Mouse (Mus musculus) v-Abl transformed pro-B cells (cell line): ENCODE data around the gene Atrip.

Experiments used
- in situ Hi-C, 2 experiments: fragments of 400-800 bp; cut with MboI; formaldehyde crosslinking; loops; one replicate each; pipeline ENCODE4 v1.15.1; 2025; ENCODE audit not compliant: unreplicated experiment in 2 of 2

Gene Atrip

DNA sequence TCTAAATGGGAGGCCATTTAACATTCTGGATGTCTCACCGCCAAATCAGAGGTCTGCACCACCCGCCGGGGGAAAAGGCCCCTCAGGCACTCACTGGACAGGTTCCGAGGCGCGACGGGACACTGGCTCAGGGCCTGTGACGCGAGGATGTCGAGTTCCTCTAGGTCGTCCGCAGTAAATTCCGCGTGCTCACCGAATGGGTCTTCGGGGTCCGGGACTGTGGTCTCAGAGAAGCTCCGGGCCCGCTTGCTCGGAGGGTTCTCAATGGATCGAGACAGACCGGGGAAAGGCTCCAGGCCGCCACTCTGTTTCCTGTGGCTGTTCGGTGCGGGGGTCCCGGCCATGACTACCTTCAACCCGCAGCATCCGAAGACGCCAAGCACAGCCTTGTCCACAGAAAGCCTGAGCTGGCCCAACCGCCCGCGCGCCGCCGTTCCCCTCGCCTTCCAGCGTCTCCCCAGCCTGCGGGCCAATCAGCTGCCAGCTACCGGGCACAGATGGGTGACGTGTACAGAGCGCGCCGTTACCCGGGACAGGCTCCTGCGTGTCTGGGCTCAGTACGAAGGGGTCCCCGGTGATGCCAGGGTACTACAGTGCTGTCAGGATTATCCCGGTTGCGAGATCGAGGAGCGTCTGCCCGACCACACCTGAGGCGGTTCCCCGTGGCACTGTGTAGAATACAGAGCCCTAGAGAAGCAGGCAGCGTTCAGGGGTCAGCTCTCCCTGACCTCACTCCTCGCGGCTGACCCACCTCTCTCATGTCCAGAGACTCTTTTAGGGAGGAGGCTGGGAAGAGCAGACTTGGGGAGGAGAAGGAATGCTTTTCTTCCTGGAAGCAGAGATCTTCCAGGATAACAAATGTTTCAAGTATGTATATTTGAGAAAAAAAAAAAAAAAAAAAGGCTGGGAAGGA lies at the start of gene Atrip:
Gene Atrip, minus strand, starts transcription at position 464 of the 913 bp plus-strand sequence.
- in situ Hi-C loops = no loop called here

- in situ Hi-C loops = loop anchor here (5.0 to 25.0 kb wide), 5 partner anchors 76 to 964 kb away; no protein-coding TSS in a partner anchor
Observed at GRCm38 (mm10) chr9:109123266-109123665, 49.3 kb upstream of the Atrip start.

DNA sequence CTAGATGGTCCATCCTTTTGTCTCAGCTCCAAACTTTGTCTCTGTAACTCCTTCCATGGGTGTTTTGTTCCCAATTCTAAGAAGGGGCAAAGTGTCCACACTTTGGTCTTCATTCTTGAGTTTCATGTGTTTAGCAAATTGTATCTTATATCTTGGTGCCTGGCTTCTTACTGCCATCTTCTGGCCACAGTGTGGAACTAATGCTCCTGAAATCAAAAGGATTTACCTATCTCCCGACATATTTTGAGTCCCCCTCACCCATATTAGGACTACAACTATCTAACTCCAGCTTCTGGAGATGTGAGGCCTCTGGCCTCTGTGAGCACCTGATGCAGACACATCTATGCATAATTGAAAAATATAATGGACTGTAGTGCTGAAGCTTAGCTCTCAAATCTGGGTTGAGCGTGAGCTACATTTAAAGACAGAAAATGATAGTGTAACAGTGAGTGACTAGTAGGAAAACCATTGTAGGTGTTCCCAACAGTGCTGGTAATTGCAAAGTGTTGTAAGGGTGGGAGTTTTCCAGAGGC lies 48.7 kb upstream of the Atrip start:
- in situ Hi-C loops = loop anchor here (5.0 to 25.0 kb wide), 5 partner anchors 75 to 965 kb away; no protein-coding TSS in a partner anchor

DNA sequence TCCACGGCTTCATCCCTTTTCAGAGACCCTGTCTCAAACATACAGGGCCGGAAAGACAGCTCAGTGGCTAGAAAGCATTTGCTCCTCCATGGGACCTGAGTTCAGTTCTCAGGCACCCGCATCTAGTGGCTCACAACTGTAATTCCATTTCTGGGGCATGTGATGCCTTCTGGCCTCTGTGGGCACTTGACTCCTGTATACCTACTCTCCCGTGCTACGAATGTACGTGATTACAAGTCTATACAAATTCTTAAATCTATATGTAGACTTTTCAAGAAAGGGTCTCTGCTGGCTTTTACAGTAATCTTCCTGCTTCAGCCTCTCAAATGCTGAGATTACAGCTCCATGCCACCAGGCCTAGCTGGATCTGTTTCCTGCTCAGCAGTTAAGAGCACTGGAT lies 47.0 kb upstream of the Atrip start:
- in situ Hi-C loops = loop anchor here (5.0 to 25.0 kb wide), 5 partner anchors 74 to 966 kb away; no protein-coding TSS in a partner anchor

GRCm38 (mm10) chr9:109119571-109119970 lies 45.6 kb upstream of the Atrip start:
- in situ Hi-C loops = loop anchor here in 1 of 2 experiments (5.0 to 25.0 kb wide), 2 partner anchors 72 to 968 kb away; no protein-coding TSS in a partner anchor

DNA sequence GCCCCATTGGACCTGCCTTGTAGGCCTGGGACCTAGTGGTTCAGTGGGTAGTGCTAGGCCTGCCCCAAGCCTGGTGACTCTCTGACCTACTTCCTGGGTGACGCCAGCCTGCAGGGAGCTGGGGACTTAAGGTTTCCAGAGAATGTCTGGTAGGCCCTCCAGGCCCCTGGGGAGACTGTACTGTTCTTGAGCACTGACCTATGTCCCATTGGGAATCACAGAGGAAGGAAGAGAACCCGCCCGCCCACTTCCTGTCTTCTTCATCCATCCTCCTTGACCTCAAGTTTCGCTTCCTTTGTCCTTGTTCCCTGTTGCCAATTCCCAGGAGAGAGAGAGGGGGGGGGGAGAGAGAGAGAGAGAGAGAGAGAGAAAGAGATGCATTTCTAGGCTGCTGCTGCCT lies 44.2 kb upstream of the Atrip start:
- in situ Hi-C loops = loop anchor here in 1 of 2 experiments (5.0 to 25.0 kb wide), 2 partner anchors 71 to 969 kb away; no protein-coding TSS in a partner anchor

- in situ Hi-C loops = loop anchor here in 1 of 2 experiments (5.0 to 25.0 kb wide), 2 partner anchors 69 to 971 kb away; no protein-coding TSS in a partner anchor
Observed at GRCm38 (mm10) chr9:109116205-109116604, 42.3 kb upstream of the Atrip start.

GRCm38 (mm10) chr9:109114871-109115270 lies 40.9 kb upstream of the Atrip start:
- in situ Hi-C loops = loop anchor here in 1 of 2 experiments (5.0 to 25.0 kb wide), 2 partner anchors 68 to 972 kb away; no protein-coding TSS in a partner anchor

- in situ Hi-C loops = loop anchor here in 1 of 2 experiments (25.0 kb wide), 1 partner anchor 973 kb away; no protein-coding TSS in a partner anchor
Observed at GRCm38 (mm10) chr9:109114276-109114675, 40.4 kb upstream of the Atrip start.

DNA sequence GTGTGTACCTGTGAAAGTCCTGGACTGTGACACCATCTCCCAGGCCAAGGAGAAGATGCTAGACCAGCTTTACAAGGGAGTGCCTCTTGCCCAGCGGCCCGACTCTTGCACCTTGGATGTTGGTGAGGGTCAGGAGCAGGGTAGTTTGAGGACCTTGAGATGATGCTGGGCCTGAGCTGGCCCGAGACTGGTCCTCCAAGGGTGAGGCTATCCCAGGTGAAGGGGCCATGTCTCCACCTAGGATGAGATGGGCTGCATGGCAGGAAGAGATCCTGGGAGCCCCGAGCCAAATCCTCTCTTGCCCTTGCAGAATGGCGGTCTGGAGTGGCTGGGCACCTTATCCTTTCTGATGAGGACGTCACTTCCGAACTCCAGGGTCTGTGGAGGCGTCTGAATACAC lies 39.4 kb upstream of the Atrip start:
- in situ Hi-C loops = loop anchor here in 1 of 2 experiments (25.0 kb wide), 1 partner anchor 974 kb away; no protein-coding TSS in a partner anchor

DNA sequence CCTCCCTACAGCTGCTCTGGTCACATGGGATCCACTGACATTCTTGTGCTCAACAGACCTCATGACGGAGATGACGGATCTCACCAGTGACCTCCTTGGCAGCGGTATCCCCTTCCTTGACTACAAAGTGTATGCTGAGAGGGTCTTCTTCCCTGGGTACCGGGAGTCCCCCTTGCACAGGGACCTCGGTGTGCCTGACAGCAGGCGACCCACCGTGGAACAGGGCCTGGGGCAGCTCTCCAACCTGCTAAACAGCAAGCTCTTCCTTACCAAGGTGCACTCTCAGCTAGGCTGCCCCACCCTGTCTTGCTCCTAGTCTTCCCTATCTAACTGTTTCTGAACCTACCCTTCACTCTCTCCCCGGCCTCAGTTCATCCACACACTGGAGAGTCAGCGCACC lies 37.7 kb upstream of the Atrip start:
- in situ Hi-C loops = loop anchor here in 1 of 2 experiments (25.0 kb wide), 1 partner anchor 976 kb away; no protein-coding TSS in a partner anchor

GRCm38 (mm10) chr9:109111101-109111500 lies 37.2 kb upstream of the Atrip start:
- in situ Hi-C loops = loop anchor here in 1 of 2 experiments (25.0 kb wide), 1 partner anchor 976 kb away; no protein-coding TSS in a partner anchor

- in situ Hi-C loops = loop anchor here in 1 of 2 experiments (25.0 kb wide), 1 partner anchor 977 kb away; no protein-coding TSS in a partner anchor
Observed at GRCm38 (mm10) chr9:109110240-109110639, 36.3 kb upstream of the Atrip start.

GRCm38 (mm10) chr9:109107341-109107740 lies 33.4 kb upstream of the Atrip start:
- in situ Hi-C loops = loop anchor here in 1 of 2 experiments (25.0 kb wide), 1 partner anchor 980 kb away; no protein-coding TSS in a partner anchor

DNA sequence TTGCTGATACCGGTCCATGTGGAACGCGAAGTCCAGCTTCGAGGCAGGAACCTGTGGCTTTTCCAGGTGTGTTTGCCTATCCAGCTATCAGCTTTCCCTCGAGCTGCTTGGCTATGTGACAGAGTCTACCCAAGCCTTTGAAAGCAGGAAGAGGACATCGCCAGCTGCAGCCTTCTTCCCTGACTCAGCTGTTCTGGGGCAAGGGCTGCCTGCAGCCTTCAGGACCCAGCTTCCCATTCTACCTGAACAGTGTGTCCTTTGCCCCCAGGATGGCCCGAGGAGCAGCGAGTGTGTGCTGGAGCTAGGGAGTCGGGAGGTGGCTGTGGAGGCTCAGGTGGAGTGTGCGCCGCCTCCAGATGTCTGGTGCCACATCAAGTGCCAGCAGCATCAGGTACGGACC lies 31.7 kb upstream of the Atrip start:
- in situ Hi-C loops = loop anchor here in 1 of 2 experiments (25.0 kb wide), 1 partner anchor 982 kb away; no protein-coding TSS in a partner anchor

DNA sequence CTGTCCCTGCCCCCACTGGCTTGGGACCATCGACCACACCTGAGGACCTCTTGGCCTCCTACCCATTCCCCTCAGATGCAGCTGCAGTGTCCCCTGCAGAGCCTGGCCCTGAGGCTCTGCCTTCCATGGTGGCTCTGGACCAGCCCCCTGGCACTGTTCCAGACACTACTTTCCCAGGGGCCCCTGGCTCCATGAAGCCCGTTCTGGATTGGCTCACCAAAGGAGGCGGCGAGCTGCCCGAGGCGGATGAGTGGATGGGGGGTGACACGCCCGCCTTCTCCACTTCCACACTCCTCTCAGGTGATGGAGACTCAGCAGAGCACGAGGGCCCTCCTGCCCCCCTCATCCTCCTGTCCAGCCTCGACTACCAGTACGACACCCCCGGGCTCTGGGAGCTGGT lies 31.1 kb upstream of the Atrip start:
- in situ Hi-C loops = loop anchor here in 1 of 2 experiments (25.0 kb wide), 1 partner anchor 982 kb away; no protein-coding TSS in a partner anchor

GRCm38 (mm10) chr9:109104083-109104482 lies 30.2 kb upstream of the Atrip start:
- in situ Hi-C loops = loop anchor here in 1 of 2 experiments (25.0 kb wide), 1 partner anchor 983 kb away; no protein-coding TSS in a partner anchor

DNA sequence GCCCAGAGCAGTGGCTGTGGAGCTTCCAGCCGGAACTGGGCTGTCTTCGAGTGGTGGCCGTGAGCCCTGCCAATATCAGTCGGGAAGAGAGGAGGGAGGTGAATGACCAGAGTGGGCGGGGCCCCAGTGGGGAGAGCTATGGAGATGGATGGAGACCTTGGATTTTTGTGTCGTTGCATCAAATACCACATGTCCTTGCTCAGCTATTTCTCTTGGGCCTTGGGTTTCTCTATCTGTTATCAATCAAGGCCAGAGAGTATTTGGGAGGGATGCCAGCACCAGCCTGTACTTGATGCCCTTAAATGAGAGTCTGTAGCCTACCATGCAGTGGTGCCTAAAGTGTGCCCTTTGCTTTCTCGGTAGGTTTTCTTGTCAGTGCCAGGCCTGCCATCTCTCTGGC lies 29.3 kb upstream of the Atrip start:
- in situ Hi-C loops = loop anchor here in 1 of 2 experiments (25.0 kb wide), 1 partner anchor 984 kb away; no protein-coding TSS in a partner anchor

GRCm38 (mm10) chr9:109102541-109102940 lies 28.6 kb upstream of the Atrip start:
- in situ Hi-C loops = loop anchor here in 1 of 2 experiments (25.0 kb wide), 1 partner anchor 985 kb away; no protein-coding TSS in a partner anchor

DNA sequence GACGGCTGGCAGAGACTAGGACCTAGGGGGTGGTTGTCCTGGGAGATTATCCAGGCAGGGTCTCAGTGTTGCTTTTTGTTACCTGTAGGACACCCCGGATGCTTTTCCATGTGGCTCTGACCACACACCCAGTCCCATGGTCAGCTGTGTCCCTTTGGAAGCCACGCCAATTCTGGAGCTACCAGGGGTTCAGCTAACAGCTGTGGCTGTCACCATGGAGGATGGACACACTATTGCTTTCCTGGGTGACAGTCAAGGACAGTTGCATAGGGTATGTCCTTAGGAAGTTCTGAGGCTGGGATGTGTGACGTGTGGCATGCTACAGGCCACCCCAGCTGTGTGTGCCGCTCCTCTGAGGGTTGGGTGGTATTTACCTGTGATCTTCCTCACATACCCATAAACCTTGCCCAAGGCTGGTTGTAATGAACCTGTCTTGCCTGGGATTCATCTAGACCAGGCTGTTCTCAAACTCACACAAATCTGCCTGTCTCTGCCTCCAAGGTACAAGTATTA lies 28.1 kb upstream of the Atrip start:
- in situ Hi-C loops = loop anchor here in 1 of 2 experiments (25.0 kb wide), 1 partner anchor 985 kb away; no protein-coding TSS in a partner anchor
